Mouse (Mus musculus): Measurements from ENCODE around the gene Stim1. TPM values are rescaled to one million over a fixed set of nuclear protein-coding genes. Genes with fewer than 3 reads are reported as not detected.

Stim1 gene
- 21.6 and 25.3 TPM in 2 replicates for polyA plus RNA-seq (2012; rRNA removed)

DNA sequence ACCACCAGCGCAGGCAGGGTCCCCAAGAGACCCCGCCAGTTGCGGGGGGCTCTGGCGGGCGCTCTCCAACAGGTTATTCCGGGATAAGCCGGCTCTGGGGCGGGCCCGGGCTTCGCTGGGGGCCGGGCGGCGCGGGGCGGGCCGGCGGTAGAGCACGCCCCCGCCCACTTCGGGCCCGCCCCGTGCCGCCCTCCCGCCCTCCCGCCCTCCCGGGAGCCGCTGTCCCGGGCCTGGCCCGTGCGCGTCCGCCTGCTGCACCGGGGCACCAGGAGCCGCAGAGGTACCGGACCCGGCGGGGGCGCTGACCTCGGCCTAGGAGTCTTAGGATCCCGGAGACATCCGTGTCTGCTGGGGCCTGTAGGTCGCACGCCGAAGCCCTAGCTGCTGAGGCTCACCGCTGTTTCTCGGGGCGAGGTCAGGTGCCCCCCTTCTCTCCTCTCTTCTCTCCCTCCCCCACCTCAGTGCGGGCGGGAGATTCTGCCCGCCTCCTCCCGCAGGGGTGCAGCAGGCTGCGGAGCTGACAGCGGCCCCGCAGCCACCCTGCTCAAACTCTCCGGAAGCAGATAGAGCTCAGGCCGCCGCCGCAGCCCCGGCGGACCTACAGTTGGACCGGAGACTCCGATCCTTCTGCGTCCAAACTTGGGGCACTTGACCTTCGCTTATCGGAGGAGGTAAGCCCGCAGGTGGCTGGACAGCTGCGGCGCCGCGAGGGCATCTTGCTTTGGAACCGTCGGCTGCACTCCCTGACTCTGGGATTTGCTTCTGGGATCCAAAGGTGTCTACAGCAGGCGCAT lies at the start of gene Stim1:
Stim1 (plus strand) TSS at position 206 of the 794 bp plus-strand sequence.
- no peak for DNase-seq (ENCODE audit: low read depth, low spot score)
- WGBS, result under 1% methylated on average over 57 of the region's 73 CpGs

- WGBS, result 21% methylated on average over 1 of the region's 1 CpGs
- DNase-seq (ENCODE audit: low read depth, low spot score), result no peak
Measured at GRCm38 (mm10) chr7:102221899-102222298, 45.7 kb upstream of the Stim1 start.

DNA sequence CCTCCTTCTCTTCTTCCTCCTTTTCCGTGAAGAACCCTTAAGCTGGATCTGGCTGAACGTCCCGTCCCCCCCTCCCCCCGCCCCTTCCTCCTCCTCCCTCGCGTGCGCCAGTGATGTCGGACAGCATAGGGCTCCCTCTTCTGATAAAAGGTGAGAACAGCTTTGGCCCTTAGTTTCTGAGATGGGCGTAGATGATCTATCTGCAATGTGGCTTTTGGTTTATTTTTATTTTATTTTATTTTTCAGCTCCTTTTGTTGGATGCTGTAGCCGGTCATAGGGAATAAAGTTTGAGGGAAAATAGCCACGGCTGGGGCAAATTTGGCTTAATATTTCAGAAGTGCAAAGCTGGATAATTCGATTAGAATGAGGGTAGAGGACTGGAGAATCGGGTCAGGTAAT lies 45.3 kb upstream of the Stim1 start:
- no peak for DNase-seq (ENCODE audit: low read depth, low spot score)
- under 1% methylated on average over 10 of the region's 13 CpGs for WGBS

DNA sequence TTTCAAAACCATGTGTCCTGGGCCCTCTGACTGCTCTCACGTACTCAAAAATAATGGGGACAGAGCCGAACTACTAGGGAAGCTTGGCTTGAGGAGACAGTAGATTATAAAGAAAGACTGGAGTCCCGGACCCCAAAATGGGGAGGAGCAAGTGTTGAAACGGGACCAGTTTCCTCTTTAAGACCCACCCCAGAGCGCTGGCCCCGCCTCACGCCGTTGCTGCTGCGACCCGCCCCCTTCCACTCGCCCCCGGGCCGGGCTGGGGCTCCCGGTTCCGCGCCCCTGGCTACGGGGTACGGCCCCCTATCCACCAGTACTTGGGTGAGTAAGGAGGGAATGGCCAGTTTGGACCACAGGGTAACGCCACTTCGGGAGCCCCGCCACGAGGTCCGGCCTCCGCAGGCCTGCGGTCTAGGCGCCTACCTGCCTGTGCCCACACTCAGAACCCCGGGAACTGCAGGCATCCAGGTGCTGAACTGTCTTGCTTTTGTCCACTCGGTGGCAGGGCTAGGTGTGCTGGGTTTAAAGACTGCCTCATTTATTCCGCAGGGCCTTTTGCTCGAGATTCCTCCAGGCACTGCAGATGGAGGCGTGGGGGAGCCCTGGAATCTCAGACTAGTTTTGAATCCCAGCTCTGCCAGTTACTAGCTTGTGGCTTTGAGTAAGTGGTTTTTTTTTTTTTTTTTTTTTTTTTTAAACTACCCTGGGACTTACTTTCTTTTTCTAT lies 44.6 kb upstream of the Stim1 start:
- no peak for DNase-seq (ENCODE audit: low read depth, low spot score)
- 2% methylated on average over 31 of the region's 31 CpGs for WGBS

GRCm38 (mm10) chr7:102223883-102224738 lies 43.5 kb upstream of the Stim1 start:
- no peak for DNase-seq (ENCODE audit: low read depth, low spot score)

DNA sequence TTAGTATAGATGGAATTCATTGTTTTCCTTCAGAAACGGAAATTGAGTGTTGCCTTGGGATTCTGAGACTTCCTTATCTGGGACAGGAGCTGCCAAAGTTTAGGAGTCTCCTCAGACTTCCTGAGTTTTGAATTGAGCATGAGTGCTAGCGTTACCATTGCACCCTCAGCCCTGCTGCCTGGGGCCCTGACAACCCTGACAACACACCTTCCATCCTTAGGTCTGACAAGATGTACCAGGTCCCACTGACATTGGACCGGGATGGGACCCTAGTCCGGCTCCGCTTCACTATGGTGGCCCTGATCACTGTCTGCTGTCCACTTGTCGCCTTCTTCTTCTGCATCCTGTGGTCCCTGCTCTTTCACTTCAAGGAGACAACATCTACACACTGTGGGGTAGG lies 41.6 kb upstream of the Stim1 start:
- DNase-seq (ENCODE audit: low read depth, low spot score), result no peak
- 74% methylated on average over 6 of the region's 6 CpGs for WGBS

More at GRCm38 (mm10) chr7:102223883-102224738, 43.5 kb upstream of the Stim1 start:
- 28% methylated on average over 5 of the region's 5 CpGs for WGBS

DNA sequence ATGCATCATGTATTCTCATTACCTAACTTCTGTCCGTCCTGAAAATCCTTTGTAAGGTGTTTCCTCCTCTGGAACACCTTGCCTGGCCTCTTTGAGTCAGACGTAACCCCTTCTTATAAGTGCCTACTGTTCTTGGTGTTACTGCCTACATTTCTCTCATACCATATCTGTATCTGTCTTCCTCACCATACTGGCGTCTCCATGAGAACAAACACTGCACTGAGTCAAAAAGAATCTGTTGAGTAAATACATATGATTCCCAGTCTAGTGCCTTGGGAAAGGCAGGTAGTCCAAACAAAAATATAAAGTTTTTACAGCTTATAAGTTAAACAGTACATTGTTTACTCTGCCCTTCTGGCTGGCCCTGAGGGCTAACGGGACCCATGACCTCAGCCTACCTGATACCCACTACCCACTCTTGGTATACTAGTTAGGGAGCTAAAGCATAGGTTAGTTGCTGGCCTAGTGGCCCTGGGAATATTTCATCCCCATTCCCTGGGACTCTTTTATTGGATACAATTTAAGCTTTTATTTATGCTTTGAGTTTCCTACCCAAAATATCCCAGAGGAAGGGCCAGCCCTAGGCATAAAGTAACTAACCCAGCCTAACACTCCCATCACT lies 39.4 kb upstream of the Stim1 start:
- 41% methylated on average over 4 of the region's 4 CpGs for WGBS
- DNase-seq (ENCODE audit: low read depth, low spot score), result no peak

DNA sequence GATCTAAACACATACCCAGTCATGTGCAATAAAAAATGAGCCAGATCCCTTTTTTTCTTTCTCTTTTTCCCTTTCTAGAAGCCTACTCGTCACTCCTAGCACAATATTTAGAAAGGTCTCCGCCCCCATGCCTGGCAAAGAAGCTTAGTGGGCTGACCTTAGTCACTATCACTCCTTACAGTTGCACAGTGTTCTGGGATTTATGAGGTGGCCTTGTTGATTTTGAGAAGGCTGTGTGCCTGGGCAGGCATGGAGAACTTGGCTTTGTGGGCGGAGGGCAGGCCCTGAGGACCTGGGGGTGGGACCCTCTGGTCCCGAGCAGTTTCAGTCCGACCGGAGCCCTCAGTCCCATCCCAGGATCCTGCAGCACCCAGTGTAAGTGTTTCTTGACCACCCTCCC lies 37.8 kb upstream of the Stim1 start:
- no peak for DNase-seq (ENCODE audit: low read depth, low spot score)
- WGBS, result 62% methylated on average over 6 of the region's 6 CpGs

- no peak for DNase-seq (ENCODE audit: low read depth, low spot score)
- WGBS, result 45% methylated on average over 4 of the region's 4 CpGs
Measured at GRCm38 (mm10) chr7:102233059-102233458, 34.5 kb upstream of the Stim1 start.

GRCm38 (mm10) chr7:102238686-102239286 lies 28.8 kb upstream of the Stim1 start:
- 76% methylated on average over 8 of the region's 8 CpGs for WGBS
- DNase-seq (ENCODE audit: low read depth, low spot score), result no peak

DNA sequence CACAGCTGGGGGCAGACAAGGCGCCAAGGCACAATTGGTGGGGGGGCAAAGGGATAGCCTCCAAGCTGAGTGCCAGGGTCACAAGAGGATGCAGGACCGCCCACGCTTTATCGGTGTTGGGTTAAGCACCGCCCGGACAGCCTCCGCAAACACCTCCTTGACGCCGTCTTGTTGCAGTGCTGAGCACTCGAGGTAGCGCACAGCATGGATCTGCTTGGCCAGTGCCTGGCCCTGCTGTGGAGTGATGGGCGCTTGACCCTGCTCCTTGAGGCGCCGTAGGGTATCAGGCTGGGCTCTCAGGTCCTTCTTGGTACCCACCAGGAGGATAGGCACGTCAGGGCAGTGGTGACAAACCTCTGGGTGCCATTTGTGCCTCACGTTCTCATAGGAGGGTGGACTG lies 28.0 kb upstream of the Stim1 start:
- 86% methylated on average over 16 of the region's 16 CpGs for WGBS
- DNase-seq (ENCODE audit: low read depth, low spot score), result no peak

- 88% methylated on average over 5 of the region's 5 CpGs for WGBS
- DNase-seq (ENCODE audit: low read depth, low spot score), result no peak
Measured at GRCm38 (mm10) chr7:102242371-102242770, 25.2 kb upstream of the Stim1 start.

DNA sequence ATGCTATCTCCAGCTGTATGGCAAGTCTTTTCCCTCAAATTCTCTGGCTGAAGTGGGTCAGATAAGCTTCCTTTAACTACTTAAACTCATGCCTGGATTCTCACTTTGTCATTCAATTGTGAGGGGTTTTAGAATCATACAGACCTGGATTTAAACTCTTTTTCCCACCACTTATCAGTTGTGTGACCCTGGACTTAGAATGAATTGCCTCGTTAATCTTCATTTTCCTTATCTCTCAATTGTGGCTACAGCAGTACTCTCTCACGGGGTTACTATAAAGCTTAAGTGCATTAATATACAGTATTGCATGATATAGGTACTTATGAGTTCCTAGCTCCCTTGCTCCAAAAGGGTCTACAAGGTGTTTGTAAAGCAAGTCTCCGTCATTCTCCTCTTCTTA lies 24.7 kb upstream of the Stim1 start:
- DNase-seq (ENCODE audit: low read depth, low spot score), result no peak

DNA sequence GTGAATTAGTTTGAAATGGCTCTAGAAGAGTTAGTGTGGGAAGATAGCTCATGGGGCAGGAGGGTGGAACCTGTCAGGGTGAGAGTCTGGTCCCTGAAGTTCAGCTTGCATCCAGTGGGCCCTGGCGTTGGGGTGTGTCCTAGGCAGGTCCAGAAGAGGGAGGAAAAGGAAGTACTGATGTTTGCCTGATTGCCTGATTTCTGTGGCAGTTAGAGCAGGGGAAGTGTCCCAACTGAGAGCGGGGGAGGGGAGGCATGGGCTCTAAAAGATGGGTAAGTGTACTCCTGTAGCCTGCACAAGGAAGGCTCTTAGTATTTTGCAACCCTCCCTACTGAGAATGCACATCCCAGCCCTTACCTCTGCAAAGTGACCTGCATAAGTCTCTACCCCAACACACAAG lies 23.7 kb upstream of the Stim1 start:
- 49% methylated on average over 2 of the region's 2 CpGs for WGBS
- no peak for DNase-seq (ENCODE audit: low read depth, low spot score)

More for the DNA sequence above, 24.7 kb upstream of the Stim1 start:
- WGBS, result 59% methylated on average over 3 of the region's 3 CpGs

DNA sequence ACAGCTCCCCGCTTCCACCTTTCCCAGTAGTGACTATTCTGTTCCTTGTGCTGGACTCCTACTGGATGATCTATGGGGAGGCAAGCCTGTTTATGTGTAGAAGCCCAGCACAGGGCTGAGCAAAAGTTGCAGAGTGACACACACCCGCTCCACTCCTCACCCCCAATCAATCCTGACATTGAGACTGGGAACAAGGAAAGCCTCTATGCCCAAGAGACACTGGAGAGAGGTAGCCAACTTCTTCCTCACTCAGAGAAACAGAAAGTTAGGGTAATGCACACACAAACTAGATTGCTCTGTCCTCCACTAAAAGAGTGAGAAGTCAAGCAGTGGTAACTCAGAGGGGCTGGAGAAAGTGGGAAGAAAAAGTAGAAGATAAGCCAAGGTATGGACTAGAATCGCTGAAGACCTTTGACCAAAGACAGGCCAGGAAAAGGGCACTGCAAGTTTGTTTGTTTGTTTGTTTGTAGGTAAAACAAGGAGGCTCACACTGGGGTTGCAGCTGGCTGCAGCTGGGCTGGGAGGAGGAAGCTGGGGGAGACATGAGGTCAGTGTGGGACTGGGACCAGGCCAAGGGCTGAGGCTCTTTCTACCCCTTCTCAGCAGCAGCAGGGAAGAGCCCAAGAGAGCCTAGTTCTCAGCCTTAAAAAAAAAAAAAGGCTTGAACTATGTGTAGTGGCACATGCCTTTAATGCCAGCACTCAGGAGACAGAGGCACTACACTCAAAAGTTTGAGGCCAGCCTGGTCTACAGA lies 22.6 kb upstream of the Stim1 start:
- WGBS, result 48% methylated on average over 3 of the region's 3 CpGs
- DNase-seq (ENCODE audit: low read depth, low spot score), result no peak

GRCm38 (mm10) chr7:102245775-102246174 lies 21.8 kb upstream of the Stim1 start:
- WGBS, result 10% methylated on average over 1 of the region's 1 CpGs
- DNase-seq (ENCODE audit: low read depth, low spot score), result no peak

GRCm38 (mm10) chr7:102246265-102246664 lies 21.3 kb upstream of the Stim1 start:
- DNase-seq (ENCODE audit: low read depth, low spot score), result no peak
- WGBS, result 44% methylated on average over 6 of the region's 6 CpGs

DNA sequence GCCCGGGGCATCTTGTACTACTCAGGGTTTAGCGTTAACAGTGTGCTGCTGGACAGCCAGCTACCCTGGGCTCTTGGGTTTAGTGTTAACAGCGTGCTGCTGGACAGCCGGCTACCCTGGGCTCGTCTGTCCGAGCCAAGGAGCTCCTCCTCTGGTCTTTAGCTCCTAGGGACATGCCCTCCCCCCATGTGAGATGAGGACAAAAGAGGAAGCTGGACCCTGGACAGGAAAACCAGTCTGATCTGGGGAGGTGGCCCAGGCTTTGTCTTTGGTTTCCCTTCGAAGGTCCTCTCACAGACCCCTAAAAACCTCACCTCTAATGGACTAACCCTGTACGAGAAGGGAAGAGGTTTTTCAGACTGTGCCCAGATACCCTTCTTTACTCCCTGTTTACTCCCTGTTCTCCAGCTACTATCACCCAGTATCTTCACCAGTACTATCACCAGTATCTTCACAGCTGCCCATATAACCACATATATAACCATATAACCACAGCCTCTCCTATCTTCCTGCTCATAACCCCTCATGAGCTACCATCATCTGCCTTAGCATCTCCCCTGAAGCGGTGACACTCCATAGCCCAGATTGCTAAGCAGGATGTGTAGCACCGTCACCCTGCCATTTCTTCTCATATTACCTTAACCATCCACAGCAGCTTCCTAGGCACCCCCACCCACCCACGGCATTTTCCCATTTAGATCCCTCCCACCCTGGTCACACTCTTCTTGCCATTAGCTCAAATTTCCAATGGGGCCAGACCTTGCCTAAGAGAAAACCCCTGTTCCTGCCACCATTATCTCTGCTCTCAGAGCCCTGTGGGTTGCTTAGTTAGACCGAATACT lies 20.4 kb upstream of the Stim1 start:
- WGBS, result 63% methylated on average over 12 of the region's 12 CpGs
- no peak for DNase-seq (ENCODE audit: low read depth, low spot score)
